Mouse (Mus musculus) midbrain, embryonic 16.5 days (tissue): ENCODE measurements around the gene Prr5l. TPM values are rescaled to one million over a fixed set of nuclear protein-coding genes. Genes with fewer than 3 reads are reported as not detected.

ENCODE experiments used
- ATAC-seq: fragments of 200-750 bp; cut with Nextera tagmentation; 2 replicates; pipeline ENCODE4 v1.8.0; 2017; ENCODE audit warnings: moderate TSS enrichment
- H3K27ac ChIP-seq: fragments of 300-500 bp; sonication (generic); 2 replicates; pipeline ENCODE4 v1.5.1; 2014; ENCODE audit warnings: mild to moderate bottlenecking, low read length, mixed read lengths
- H3K27me3 ChIP-seq: fragments of 300-500 bp; sonication (generic); 2 replicates; pipeline ENCODE4 v1.6.1; 2014; ENCODE audit warnings: low read depth, low read length, mixed read lengths; ENCODE audit not compliant: control insufficient read depth, insufficient read depth
- H3K36me3 ChIP-seq: fragments of 300-500 bp; sonication (generic); 2 replicates; pipeline ENCODE4 v1.6.1; 2014; ENCODE audit warnings: mild to moderate bottlenecking, low read length, moderate library complexity, mixed read lengths; ENCODE audit not compliant: control insufficient read depth, insufficient read depth
- H3K4me1 ChIP-seq: fragments of 300-500 bp; sonication (generic); 2 replicates; pipeline ENCODE4 v1.6.1; 2014; ENCODE audit warnings: mild to moderate bottlenecking, low read length, mixed read lengths; ENCODE audit not compliant: control insufficient read depth, insufficient read depth
- H3K4me2 ChIP-seq: fragments of 300-500 bp; sonication (generic); 2 replicates; pipeline ENCODE4 v1.6.1; 2014; ENCODE audit warnings: mild to moderate bottlenecking, low read length, mixed read lengths
- H3K4me3 ChIP-seq: fragments of 300-500 bp; sonication (generic); 2 replicates; pipeline ENCODE4 v1.5.1; 2014; ENCODE audit warnings: low read depth, mild to moderate bottlenecking, low read length, moderate library complexity, mixed read lengths
- H3K9ac ChIP-seq: fragments of 300-500 bp; sonication (generic); 2 replicates; pipeline ENCODE4 v1.6.1; 2014; ENCODE audit warnings: low read depth, low read length, mixed read lengths
- H3K9me3 ChIP-seq: fragments of 300-500 bp; sonication (generic); replicated peaks from 2 replicates; pipeline ENCODE4 v1.6.1; 2014; ENCODE audit warnings: mild to moderate bottlenecking, low read length, mixed read lengths; ENCODE audit not compliant: control insufficient read depth, poor library complexity, severe bottlenecking
- WGBS: fragments of 180-500 bp; shearing (Covaris S2); extraction: QIAGEN DNeasy Blood & Tissue Kit; methylation state at CpG from one replicate; pipeline ENCODE4 v1.1.7; 2014; 5-methylcytosine and 5-hydroxymethylcytosine counted together
- polyA plus RNA-seq: library from polyadenylated mRNA; unstranded; fragments of >200 nt; fragmentation: Nextera tagmentation; extraction: Ambion mirVana; gene quantifications from 2 replicates; pipeline ENCODE4 v1.2.1, GENCODE M21; 2015

Prr5l gene
- polyA plus RNA-seq, 1 experiment from 2014 or later, result 4.7 TPM

DNA sequence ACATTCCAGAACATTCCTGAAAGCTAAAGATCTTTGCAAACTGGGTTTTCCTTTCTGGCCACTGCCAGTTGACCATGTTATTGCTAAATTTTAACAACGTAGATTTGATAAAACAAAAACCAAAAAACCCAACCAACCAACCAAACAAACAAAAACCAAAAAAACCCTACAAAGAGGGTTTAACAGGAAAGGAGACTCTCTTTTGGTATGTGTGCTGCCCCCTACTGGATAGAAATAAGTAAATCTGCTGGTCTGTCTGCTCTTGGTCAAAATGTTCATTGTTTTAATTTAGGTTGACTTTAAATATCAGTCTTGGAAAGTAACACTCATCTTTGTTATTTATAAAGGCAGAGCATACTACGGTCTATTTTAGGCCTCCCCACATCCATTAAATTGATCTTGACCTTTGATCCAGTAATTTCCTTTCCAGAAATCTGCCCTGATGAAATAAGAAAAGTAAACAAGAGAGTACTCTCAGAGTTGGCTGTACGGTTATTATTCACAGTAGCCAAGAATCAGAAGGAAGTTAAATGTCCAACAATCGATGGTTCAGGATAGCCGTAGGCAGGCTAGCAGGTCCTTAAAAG, 54.7 kb downstream of the Prr5l start:
- WGBS, result 84% methylated on average over 5 of the region's 5 CpGs
- Histone ChIP-seq H3K9me3 (no peaks in the 10 kb centered on the region), H3K4me1 (no peaks in the 10 kb centered on the region), H3K27me3 (no peaks in the 10 kb centered on the region), H3K4me2 (no peak overlapping the region), H3K36me3 (no peaks in the 10 kb centered on the region), H3K4me3 (no peak overlapping the region), H3K27ac (no peak overlapping the region), H3K9ac (no peak overlapping the region)
- no peak for ATAC-seq

DNA sequence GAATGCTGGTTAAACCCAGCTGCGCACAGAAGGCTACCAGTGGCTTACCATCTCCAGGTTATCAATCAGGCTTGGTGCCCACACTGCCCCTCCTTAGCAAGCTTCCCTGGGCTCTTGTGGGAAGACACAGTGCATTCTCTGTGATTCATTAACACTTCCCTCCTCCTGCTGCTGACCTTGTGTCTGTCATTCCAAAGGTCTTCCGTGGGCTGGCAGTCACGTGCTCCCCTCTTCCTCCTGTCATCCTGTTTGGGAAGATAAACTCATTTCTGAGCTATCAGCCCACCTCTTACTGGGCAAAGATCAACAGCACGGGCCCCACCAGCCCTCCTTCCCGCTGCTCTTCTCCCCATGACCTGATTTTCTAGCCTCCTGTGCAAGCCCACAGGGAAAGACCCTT, 55.2 kb downstream of the Prr5l start:
- no peak for ATAC-seq
- no peak overlapping the region for H3K4me2 ChIP-seq
- no peaks in the 10 kb centered on the region for H3K27me3 ChIP-seq

DNA sequence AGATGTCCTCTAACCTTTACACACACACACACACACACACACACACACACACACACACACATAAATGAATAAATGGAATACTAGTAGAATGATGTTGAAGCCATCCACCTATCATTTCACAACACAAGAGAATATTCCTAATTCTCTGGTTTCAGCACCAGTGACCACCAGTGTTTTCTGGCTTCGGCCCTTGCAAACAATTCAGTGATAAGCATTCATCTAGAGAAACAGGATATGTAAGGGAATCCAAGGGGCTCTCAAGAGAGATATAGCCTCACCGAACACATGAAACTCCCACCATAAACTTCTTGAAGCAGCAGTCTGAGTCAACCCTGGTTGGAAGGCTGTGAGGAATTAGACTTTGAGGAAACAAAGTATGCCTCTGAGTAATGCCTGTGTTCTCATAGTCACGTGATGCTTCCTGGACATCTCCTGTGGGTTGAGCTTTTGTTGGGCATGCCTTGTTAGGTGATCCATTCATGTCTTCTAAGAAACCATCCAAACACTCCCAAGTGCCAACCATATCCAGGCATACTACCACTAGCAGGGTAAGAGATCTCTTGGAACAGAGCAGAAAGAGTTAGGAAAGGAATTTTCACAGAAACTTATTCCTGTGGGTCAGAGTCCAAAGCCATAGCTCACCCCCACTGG, 55.8 kb downstream of the Prr5l start:
- H3K4me1 ChIP-seq, result no peaks in the 10 kb centered on the region
- no peaks in the 10 kb centered on the region for H3K9me3 ChIP-seq
- no peak overlapping the region for H3K27ac ChIP-seq
- 93% methylated on average over 3 of the region's 3 CpGs for WGBS
- H3K36me3 ChIP-seq, result no peaks in the 10 kb centered on the region
- ATAC-seq, result no peak
- H3K4me3 ChIP-seq, result no peak overlapping the region
- H3K4me2 ChIP-seq, result no peak overlapping the region
- H3K9ac ChIP-seq, result no peak overlapping the region
- H3K27me3 ChIP-seq, result no peaks in the 10 kb centered on the region

More for the DNA sequence above, 55.2 kb downstream of the Prr5l start:
- H3K27ac ChIP-seq, result no peak overlapping the region
- no peaks in the 10 kb centered on the region for H3K9me3 ChIP-seq
- no peaks in the 10 kb centered on the region for H3K36me3 ChIP-seq
- H3K4me1 ChIP-seq, result no peaks in the 10 kb centered on the region
- H3K9ac ChIP-seq, result no peak overlapping the region
- WGBS, result 64% methylated on average over 5 of the region's 5 CpGs
- no peak overlapping the region for H3K4me3 ChIP-seq

DNA sequence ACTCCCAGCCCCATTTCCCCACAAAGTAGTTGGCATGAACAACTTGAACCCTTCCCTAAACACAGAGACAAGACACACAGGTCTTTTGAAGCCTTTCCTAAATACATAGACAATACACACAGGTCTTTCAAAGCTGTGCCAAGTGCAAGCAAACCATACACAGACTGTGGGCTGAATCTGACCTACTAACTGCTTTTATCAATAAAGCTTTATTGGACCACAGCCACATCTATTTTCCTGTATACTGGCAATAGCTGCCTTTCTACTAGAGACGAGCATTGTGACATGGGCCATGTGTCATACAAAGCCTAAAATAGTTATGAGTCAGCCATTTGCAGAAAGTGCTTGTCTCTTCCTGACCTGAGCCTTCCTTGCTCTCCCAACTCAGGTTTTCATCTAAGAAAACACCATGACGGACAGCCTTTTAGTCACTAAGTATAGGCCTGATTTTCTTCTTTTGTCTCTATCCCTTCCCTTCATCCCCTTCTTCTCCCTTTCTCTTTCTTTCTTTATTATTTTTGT, 56.6 kb downstream of the Prr5l start:
- no peak for ATAC-seq
- H3K9me3 ChIP-seq, result no peaks in the 10 kb centered on the region
- no peaks in the 10 kb centered on the region for H3K36me3 ChIP-seq
- no peaks in the 10 kb centered on the region for H3K4me1 ChIP-seq
- H3K27ac ChIP-seq, result no peak overlapping the region
- 78% methylated on average over 2 of the region's 2 CpGs for WGBS
- no peak overlapping the region for H3K4me3 ChIP-seq
- no peak overlapping the region for H3K4me2 ChIP-seq
- H3K27me3 ChIP-seq, result no peaks in the 10 kb centered on the region
- H3K9ac ChIP-seq, result no peak overlapping the region

DNA sequence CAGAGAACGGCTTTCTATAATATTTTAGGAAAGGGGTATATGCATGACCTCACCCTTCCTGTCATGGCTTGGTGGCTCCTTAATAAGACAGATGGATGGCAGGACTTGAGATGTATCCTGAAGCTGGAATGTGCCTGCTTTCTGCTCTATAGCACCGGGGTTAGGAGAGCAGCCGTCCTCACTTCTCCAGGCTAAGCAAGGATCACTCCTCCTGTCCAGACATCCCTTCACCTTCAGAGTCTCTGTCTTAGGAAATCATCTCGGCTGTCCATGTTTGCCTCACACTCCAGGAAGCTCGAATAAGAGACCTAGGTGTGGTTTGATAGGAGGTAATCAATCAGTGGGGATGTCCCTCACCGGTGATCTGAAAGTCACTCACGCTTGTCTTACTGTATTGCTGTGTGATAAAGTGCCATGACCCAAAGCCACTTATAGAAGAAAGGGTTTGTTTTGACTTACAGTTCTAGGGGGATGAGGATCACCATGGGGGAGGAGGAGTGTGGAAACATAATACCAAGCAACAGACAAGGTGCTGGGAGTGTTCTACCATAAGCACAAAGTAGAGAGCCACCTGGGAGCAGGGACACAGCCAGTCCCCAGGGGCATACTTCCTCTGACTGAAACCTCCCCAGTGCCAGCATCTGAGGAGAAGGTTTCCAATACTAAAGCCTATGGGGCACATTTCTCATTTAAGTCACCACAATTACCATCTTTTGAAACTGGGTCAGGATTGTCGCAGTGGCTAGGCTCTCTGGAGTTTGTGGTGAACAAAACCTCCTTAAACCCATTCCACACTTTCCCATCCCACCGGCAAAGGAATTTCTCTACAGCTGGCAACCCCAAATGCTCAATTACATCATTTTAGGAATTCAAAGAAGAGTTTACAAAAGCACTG, 57.4 kb downstream of the Prr5l start:
- no peak overlapping the region for H3K27ac ChIP-seq
- H3K36me3 ChIP-seq, result no peaks in the 10 kb centered on the region
- H3K27me3 ChIP-seq, result no peaks in the 10 kb centered on the region
- no peak for ATAC-seq
- no peak overlapping the region for H3K4me3 ChIP-seq
- no peaks in the 10 kb centered on the region for H3K4me1 ChIP-seq
- H3K4me2 ChIP-seq, result no peak overlapping the region
- H3K9me3 ChIP-seq, result no peaks in the 10 kb centered on the region
- WGBS, result 88% methylated on average over 9 of the region's 9 CpGs
- H3K9ac ChIP-seq, result no peak overlapping the region

DNA sequence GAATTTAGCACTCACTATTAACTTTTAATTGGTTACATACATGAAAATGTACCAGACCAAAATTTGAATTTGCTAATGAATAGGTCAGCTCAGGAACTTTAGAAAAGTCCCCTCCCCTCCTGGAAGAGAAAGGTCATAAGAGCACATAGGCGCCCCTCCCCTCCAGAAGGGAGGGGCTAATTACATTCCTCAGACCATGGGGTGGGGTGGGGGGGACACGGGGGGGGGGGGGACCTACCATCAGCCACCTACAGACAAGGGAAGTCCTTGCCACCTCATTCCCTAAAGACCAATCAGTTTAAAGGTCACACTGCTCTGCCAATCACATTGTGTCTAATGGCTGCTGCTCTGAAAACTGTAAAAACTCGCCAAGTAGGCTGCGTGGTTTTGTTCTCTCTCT, 59.0 kb downstream of the Prr5l start:
- no peak overlapping the region for H3K9ac ChIP-seq
- H3K27ac ChIP-seq, result no peak overlapping the region
- no peaks in the 10 kb centered on the region for H3K4me1 ChIP-seq
- H3K4me2 ChIP-seq, result no peak overlapping the region
- H3K36me3 ChIP-seq, result no peaks in the 10 kb centered on the region
- 82% methylated on average over 3 of the region's 4 CpGs for WGBS
- no peak for ATAC-seq
- no peak overlapping the region for H3K4me3 ChIP-seq
- no peaks in the 10 kb centered on the region for H3K27me3 ChIP-seq
- no peaks in the 10 kb centered on the region for H3K9me3 ChIP-seq

DNA sequence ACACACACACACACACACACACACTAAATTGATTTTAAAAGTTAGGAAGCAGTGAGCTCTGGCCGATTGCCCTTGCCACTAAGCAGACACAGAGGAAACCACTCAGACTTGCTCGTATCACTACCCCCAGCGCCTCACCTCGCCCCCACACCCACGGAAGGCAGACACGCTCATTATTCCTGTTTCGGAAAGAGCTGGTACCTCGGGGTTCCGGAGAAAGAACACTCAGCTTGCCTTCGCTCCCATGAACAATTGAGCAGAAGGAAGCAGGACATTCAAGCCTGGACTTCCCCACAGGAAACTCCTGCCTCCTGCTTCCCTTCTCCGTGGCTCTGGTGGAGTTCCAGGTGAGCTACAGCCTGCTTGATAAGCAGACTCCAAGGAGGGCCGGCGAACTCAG, 60.0 kb downstream of the Prr5l start:
- Histone ChIP-seq H3K4me2 (no peak overlapping the region), H3K36me3 (no peaks in the 10 kb centered on the region), H3K9me3 (no peaks in the 10 kb centered on the region), H3K9ac (no peak overlapping the region), H3K4me1 (no peaks in the 10 kb centered on the region), H3K27ac (no peak overlapping the region), H3K27me3 (no peaks in the 10 kb centered on the region), H3K4me3 (no peak overlapping the region)
- WGBS, result 82% methylated on average over 13 of the region's 13 CpGs
- no peak for ATAC-seq

DNA sequence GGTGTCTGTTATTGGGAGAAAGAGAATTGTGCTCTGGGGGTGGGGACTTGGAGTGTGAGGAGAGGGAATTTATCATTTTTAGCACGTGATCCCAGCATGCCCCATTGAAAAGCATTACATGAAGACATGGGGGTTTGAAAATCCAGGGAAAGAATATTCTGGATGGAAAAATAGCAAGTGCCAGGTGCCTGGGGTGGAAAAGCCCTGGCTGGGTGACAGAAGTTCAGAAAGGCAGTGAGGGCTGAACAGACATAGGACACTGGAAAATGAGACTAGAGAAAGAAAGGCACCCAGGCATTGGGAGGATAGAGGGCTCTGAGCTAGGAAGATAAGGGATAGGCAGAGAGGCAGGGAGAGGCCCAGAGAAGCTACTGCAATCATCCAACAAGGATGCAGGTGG, 62.0 kb downstream of the Prr5l start:
- H3K9ac ChIP-seq, result no peak overlapping the region
- H3K36me3 ChIP-seq, result no peaks in the 10 kb centered on the region
- H3K4me3 ChIP-seq, result no peak overlapping the region
- ATAC-seq, result no peak
- no peak overlapping the region for H3K4me2 ChIP-seq
- no peaks in the 10 kb centered on the region for H3K4me1 ChIP-seq
- H3K9me3 ChIP-seq, result no peaks in the 10 kb centered on the region
- H3K27me3 ChIP-seq, result no peaks in the 10 kb centered on the region
- 90% methylated on average over 1 of the region's 1 CpGs for WGBS
- H3K27ac ChIP-seq, result no peak overlapping the region
